Mouse (Mus musculus): ENCODE measurements around the gene Txnrd2.

GRCm38 (mm10) chr16:18396201-18396600, 30.0 kb upstream of the Txnrd2 start:
- TF ChIP-seq SIN3A (IDR thresholded peaks at IDR 0.05; ENCODE audit: low read length) (no peak), MAZ (IDR thresholded peaks at IDR 0.05; ENCODE audit: low read depth, low read length) (no peak), ZNF384 (IDR thresholded peaks at IDR 0.05; ENCODE audit: low read depth, low read length) (no peak), UBTF (IDR thresholded peaks at IDR 0.05; ENCODE audit: low read depth, low read length) (no peak), TBP (conservative IDR thresholded peaks at IDR 0.05; ENCODE audit: low read depth, low read length) (no peak), MAX (IDR thresholded peaks at IDR 0.05; ENCODE audit: low read length) (no peak), CHD2 (IDR thresholded peaks at IDR 0.05; ENCODE audit: low read length) (no peak), POLR2AphosphoS2 (IDR thresholded peaks at IDR 0.05; ENCODE audit: low read depth, low read length) (no peak), CTCF (conservative IDR thresholded peaks at IDR 0.05 in 1 of 2, IDR thresholded peaks at IDR 0.05 in 1 of 2; ENCODE audit: low read depth in 2 of 2, low read length in 2 of 2) (no peak), EP300 (IDR thresholded peaks at IDR 0.05; ENCODE audit: low read length) (no peak), E2F4 (IDR thresholded peaks at IDR 0.05; ENCODE audit: insufficient replicate concordance, low read depth, low read length) (no peak), POLR2A (IDR thresholded peaks at IDR 0.05; ENCODE audit: low read depth, low read length) (no peak), MYC (IDR thresholded peaks at IDR 0.05; ENCODE audit: low read depth, low read length) (no peak)
